Mouse (Mus musculus): ENCODE results near the gene Adk.

DNA sequence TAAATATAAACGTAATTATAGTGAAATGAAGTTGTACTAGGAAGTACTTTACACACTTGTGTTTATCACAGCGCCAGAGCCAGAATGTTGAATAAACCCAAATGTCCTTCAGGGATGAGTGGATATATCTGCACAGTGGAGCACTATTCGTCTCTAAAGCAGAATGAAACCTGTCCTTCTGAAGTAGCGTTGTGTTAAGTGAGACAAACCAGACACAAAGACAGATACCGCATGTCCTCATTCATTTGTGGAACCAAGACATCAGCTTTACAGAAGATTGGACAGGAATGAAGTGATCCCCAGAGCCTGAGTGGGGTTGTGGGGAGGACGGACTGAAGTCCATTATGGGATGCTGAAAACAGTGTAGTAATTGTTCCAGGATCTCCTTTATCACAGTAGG, 126.0 kb downstream of the Adk start:
- TF ChIP-seq CTCF (IDR thresholded peaks at IDR 0.05; ENCODE audit: insufficient read depth, low read length) = no peak
- no peak for TF ChIP-seq POLR2A (IDR thresholded peaks at IDR 0.05; ENCODE audit: borderline replicate concordance, extremely low read depth, low read depth, low read length)

Data from lung, adult 2 months (tissue).